Mouse (Mus musculus): ENCODE data around the gene Lama4. TPM values are rescaled to one million over a fixed set of nuclear protein-coding genes. Genes with fewer than 3 reads are reported as not detected.
A peak's percentile ranks its signal among the peaks of the same experiment; 100 is the strongest.

The Lama4 gene
- polyA plus RNA-seq, 1 experiment from 2014 or later: 142 TPM

DNA sequence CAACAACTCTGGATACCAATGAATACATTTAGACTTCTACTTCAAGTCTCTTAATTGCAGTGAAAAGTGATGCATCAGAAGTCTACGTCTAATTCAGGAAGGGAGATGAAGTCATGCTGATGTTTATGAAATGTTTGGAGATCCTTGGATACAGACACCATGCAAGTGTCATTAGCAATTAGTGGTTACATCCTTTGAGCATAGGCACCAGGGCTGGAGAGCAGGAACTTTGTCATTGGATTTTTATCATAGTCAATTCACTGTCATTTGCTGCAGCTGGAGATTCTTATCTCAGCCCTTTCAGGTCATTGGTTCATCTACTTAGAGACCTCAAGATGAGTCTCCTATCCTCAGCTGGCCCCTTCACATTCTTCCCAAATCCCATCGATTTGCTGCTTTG, 30.6 kb downstream of the Lama4 start:
- Histone ChIP-seq H3K9me3 (ENCODE audit: control insufficient read depth, low read length) (no peaks in the 10 kb centered on the region), H3K4me1 (ENCODE audit: control insufficient read depth in 2 of 2, insufficient read depth in 2 of 2, low read length in 2 of 2) (peaks cover 0 to 9% of the 10 kb centered on the region in 2 experiments; a peak in 2 of 4 replicates), H3K36me3 (ENCODE audit: control insufficient read depth, insufficient read depth, low read length) (peaks cover 17% of the 10 kb centered on the region), H3K4me2 (ENCODE audit: low read length) (no peak overlapping the region), H3K27me3 (ENCODE audit: control insufficient read depth, insufficient read depth, low read length) (no peaks in the 10 kb centered on the region), H3K9ac (ENCODE audit: low read length) (no peak overlapping the region), H3K27ac (replicated peaks in 1 of 2; ENCODE audit: control insufficient read depth in 1 of 2, insufficient read depth in 1 of 2, low read depth in 2 of 2, low read length in 2 of 2) (no peak overlapping the region), H3K4me3 (ENCODE audit: control insufficient read depth in 1 of 2, insufficient read depth in 1 of 2, low read depth in 1 of 2, low read length in 2 of 2) (no peak overlapping the region)
- no peak for ATAC-seq (ENCODE audit: insufficient number of reproducible peaks, insufficient read depth, low FRiP score, low read depth)
- 69% methylated on average over 2 of the region's 2 CpGs for WGBS

DNA sequence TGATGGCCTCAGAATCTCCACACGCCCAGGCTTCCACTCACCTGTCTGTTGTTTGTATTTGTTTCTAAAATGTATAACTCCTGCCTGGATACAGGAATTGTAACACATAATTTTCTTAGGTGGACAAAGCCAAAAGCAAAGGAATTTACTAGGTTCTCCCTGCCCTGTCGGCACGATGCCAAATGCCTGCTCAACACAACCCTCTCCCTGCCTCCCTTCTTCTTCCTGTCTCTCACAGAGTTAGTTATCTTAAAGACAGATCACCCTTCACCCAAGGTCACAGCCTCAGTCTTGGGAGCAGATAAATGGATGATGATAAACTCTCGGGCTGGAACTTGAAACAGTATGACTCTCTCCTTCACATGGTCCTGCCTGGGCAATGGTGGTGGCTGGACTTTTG, 35.6 kb downstream of the Lama4 start:
- H3K27ac ChIP-seq (replicated peaks in 1 of 2; ENCODE audit: control insufficient read depth in 1 of 2, insufficient read depth in 1 of 2, low read depth in 2 of 2, low read length in 2 of 2): no peak overlapping the region
- no peak for ATAC-seq (ENCODE audit: insufficient number of reproducible peaks, insufficient read depth, low FRiP score, low read depth)
- H3K4me2 ChIP-seq (ENCODE audit: low read length): no peak overlapping the region
- no peaks in the 10 kb centered on the region for H3K9me3 ChIP-seq (ENCODE audit: control insufficient read depth, low read length)
- 0 out of 4 replicates have a peak, but pooled peaks cover 0 to 7% of the 10 kb centered on the region in 2 experiments for H3K4me1 ChIP-seq (ENCODE audit: control insufficient read depth in 2 of 2, insufficient read depth in 2 of 2, low read length in 2 of 2)
- peaks cover 27% of the 10 kb centered on the region for H3K36me3 ChIP-seq (ENCODE audit: control insufficient read depth, insufficient read depth, low read length)
- WGBS: 61% methylated on average over 4 of the region's 4 CpGs
- no peak overlapping the region for H3K4me3 ChIP-seq (ENCODE audit: control insufficient read depth in 1 of 2, insufficient read depth in 1 of 2, low read depth in 1 of 2, low read length in 2 of 2)
- no peaks in the 10 kb centered on the region for H3K27me3 ChIP-seq (ENCODE audit: control insufficient read depth, insufficient read depth, low read length)
- H3K9ac ChIP-seq (ENCODE audit: low read length): no peak overlapping the region

DNA sequence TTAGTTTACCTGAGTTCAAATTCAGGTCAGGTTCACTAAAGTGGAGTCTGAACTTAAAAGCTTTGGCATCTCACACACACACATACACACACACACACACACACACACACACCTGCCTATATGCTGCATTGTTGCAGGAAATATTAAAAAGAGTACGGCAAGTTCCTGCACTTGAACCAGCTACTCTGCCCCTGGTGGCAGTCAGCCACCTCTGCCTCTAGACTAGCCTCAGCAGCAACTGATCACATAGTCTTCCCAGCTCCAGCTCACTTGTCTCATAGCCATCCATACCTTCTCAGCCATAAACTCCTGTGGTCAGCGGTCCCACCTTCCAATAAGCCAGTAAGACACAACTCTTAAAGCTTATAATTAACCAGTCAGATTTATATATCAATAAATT, 37.2 kb downstream of the Lama4 start:
- H3K27ac ChIP-seq (replicated peaks in 1 of 2; ENCODE audit: control insufficient read depth in 1 of 2, insufficient read depth in 1 of 2, low read depth in 2 of 2, low read length in 2 of 2): no peak overlapping the region
- H3K4me3 ChIP-seq (ENCODE audit: control insufficient read depth in 1 of 2, insufficient read depth in 1 of 2, low read depth in 1 of 2, low read length in 2 of 2): no peak overlapping the region
- no peaks in the 10 kb centered on the region for H3K9me3 ChIP-seq (ENCODE audit: control insufficient read depth, low read length)
- H3K9ac ChIP-seq (ENCODE audit: low read length): no peak overlapping the region
- peaks cover 41% of the 10 kb centered on the region for H3K36me3 ChIP-seq (ENCODE audit: control insufficient read depth, insufficient read depth, low read length)
- WGBS: 76% methylated on average over 2 of the region's 2 CpGs
- 0 out of 4 replicates have a peak, but pooled peaks cover 0 to 7% of the 10 kb centered on the region in 2 experiments for H3K4me1 ChIP-seq (ENCODE audit: control insufficient read depth in 2 of 2, insufficient read depth in 2 of 2, low read length in 2 of 2)
- no peak for ATAC-seq (ENCODE audit: insufficient number of reproducible peaks, insufficient read depth, low FRiP score, low read depth)
- no peaks in the 10 kb centered on the region for H3K27me3 ChIP-seq (ENCODE audit: control insufficient read depth, insufficient read depth, low read length)
- H3K4me2 ChIP-seq (ENCODE audit: low read length): no peak overlapping the region

DNA sequence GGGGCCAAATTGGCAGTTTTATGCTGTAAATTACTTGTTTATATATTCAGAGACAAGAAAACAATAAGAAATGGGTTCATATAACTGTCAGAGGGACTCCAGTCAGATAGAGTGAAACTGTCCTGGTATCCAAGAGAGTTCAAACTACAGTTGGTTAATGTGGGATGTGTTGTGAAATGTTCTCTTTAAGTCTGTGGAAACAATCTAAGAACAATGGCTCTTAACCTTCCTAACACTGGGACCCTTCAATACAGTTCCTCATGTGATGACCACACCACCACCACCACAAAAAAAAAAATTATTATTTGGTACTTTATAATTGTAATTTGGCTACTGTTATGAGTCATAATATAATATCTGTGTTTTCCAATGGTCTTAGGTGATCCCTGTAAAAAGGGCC, 38.2 kb downstream of the Lama4 start:
- H3K4me2 ChIP-seq (ENCODE audit: low read length): no peak overlapping the region
- no peak overlapping the region for H3K9ac ChIP-seq (ENCODE audit: low read length)
- no peak for ATAC-seq (ENCODE audit: insufficient number of reproducible peaks, insufficient read depth, low FRiP score, low read depth)
- H3K27me3 ChIP-seq (ENCODE audit: control insufficient read depth, insufficient read depth, low read length): no peaks in the 10 kb centered on the region
- no peak overlapping the region for H3K27ac ChIP-seq (replicated peaks in 1 of 2; ENCODE audit: control insufficient read depth in 1 of 2, insufficient read depth in 1 of 2, low read depth in 2 of 2, low read length in 2 of 2)
- H3K9me3 ChIP-seq (ENCODE audit: control insufficient read depth, low read length): no peaks in the 10 kb centered on the region
- H3K4me3 ChIP-seq (ENCODE audit: control insufficient read depth in 1 of 2, insufficient read depth in 1 of 2, low read depth in 1 of 2, low read length in 2 of 2): no peak overlapping the region
- H3K36me3 ChIP-seq (ENCODE audit: control insufficient read depth, insufficient read depth, low read length): peaks cover 50% of the 10 kb centered on the region
- H3K4me1 ChIP-seq (ENCODE audit: control insufficient read depth in 2 of 2, insufficient read depth in 2 of 2, low read length in 2 of 2): 0 out of 4 replicates have a peak, but pooled peaks cover 0 to 7% of the 10 kb centered on the region in 2 experiments

DNA sequence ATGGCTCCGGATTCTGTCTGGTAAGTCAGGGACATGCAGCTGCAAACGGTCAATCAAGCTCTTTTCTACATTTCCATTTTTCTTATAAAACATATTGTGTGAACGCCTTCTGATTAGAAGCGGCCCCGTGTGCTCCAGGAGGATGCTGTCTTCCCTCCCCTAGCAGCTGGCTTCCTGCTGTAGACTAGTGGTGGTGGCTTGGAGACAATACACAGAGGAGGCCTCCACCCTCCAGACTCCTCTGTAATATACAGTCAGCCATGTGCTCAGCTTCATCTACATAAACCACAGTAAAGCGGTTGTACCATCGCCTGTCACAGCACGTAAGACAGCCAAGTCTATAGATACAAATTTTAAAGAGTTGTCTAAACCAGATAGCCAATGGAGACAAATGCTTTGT, 40.2 kb downstream of the Lama4 start:
- Histone ChIP-seq H3K4me2 (ENCODE audit: low read length) (no peak overlapping the region), H3K9me3 (ENCODE audit: control insufficient read depth, low read length) (no peaks in the 10 kb centered on the region), H3K4me3 (ENCODE audit: control insufficient read depth in 1 of 2, insufficient read depth in 1 of 2, low read depth in 1 of 2, low read length in 2 of 2) (no peak overlapping the region), H3K9ac (ENCODE audit: low read length) (no peak overlapping the region), H3K4me1 (ENCODE audit: control insufficient read depth in 2 of 2, insufficient read depth in 2 of 2, low read length in 2 of 2) (0 out of 4 replicates have a peak, but pooled peaks cover 0 to 6% of the 10 kb centered on the region in 2 experiments), H3K27me3 (ENCODE audit: control insufficient read depth, insufficient read depth, low read length) (no peaks in the 10 kb centered on the region), H3K36me3 (ENCODE audit: control insufficient read depth, insufficient read depth, low read length) (peaks cover 63% of the 10 kb centered on the region), H3K27ac (replicated peaks in 1 of 2; ENCODE audit: control insufficient read depth in 1 of 2, insufficient read depth in 1 of 2, low read depth in 2 of 2, low read length in 2 of 2) (peak overlapping the region in 1 of 2 experiments; percentile 14; a peak in 1 of 4 replicates)
- ATAC-seq (ENCODE audit: insufficient number of reproducible peaks, insufficient read depth, low FRiP score, low read depth): no peak
- WGBS: 84% methylated on average over 8 of the region's 8 CpGs

DNA sequence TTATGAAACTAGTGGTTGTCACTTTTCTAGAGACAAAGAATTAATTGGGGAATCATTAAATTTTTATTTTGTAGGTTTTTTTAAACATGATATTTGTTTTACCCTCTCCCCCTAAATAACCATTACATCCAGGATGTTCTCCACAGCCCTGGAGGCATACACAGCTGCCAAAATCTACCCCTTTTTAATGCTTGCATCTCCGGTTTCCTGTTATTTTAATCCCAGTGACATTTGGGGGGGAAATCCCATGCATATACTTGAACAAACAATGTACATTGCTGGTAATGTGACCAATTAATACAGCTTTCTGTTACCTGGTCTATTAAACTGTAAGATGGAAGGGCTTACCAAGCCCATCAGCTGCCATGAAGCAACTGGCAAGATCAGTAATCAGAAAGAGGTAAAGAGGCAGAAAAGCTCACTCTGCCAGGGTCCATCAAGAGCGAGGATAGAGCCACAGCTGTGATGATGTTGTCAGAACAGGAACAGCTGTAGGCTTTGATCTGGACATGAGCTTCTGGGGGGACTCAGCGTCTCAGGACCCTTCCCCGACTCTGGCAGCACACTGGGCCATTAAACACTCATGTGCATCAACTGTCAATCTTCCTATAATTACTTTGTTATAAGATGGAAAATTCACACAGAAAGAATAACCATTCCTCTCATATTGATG, 41.3 kb downstream of the Lama4 start:
- Histone ChIP-seq H3K27ac (replicated peaks in 1 of 2; ENCODE audit: control insufficient read depth in 1 of 2, insufficient read depth in 1 of 2, low read depth in 2 of 2, low read length in 2 of 2) (no peak overlapping the region), H3K4me3 (ENCODE audit: control insufficient read depth in 1 of 2, insufficient read depth in 1 of 2, low read depth in 1 of 2, low read length in 2 of 2) (no peak overlapping the region), H3K9ac (ENCODE audit: low read length) (no peak overlapping the region), H3K4me2 (ENCODE audit: low read length) (no peak overlapping the region), H3K27me3 (ENCODE audit: control insufficient read depth, insufficient read depth, low read length) (no peaks in the 10 kb centered on the region), H3K36me3 (ENCODE audit: control insufficient read depth, insufficient read depth, low read length) (peaks cover 66% of the 10 kb centered on the region), H3K9me3 (ENCODE audit: control insufficient read depth, low read length) (no peaks in the 10 kb centered on the region), H3K4me1 (ENCODE audit: control insufficient read depth in 2 of 2, insufficient read depth in 2 of 2, low read length in 2 of 2) (0 out of 4 replicates have a peak, but pooled peaks cover 0 to 3% of the 10 kb centered on the region in 2 experiments)
- 87% methylated on average over 4 of the region's 4 CpGs for WGBS
- no peak for ATAC-seq (ENCODE audit: insufficient number of reproducible peaks, insufficient read depth, low FRiP score, low read depth)

DNA sequence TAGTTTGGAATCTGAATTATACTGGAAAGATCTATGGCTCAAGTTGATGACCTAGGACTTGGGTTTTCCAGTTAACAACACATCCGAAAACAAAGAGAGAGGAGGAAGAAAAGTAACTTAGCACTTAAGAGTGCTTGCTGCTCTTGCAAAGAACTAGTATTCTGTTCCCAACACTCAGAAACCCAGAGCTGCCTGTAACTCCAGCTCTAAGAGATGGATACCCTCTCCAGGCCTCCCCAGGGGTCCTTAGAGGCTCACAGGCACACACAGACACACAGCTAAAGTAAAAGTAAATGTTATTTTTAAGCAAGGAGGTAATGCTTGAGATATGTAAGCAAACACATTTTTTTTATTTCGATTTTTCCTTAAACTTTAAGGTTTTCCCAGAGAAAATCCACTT, 49.5 kb downstream of the Lama4 start:
- WGBS: 85% methylated on average over 2 of the region's 2 CpGs
- H3K36me3 ChIP-seq (ENCODE audit: control insufficient read depth, insufficient read depth, low read length): peaks cover 90% of the 10 kb centered on the region
- ATAC-seq (ENCODE audit: insufficient number of reproducible peaks, insufficient read depth, low FRiP score, low read depth): no peak
- no peak overlapping the region for H3K27ac ChIP-seq (replicated peaks in 1 of 2; ENCODE audit: control insufficient read depth in 1 of 2, insufficient read depth in 1 of 2, low read depth in 2 of 2, low read length in 2 of 2)
- H3K4me3 ChIP-seq (ENCODE audit: control insufficient read depth in 1 of 2, insufficient read depth in 1 of 2, low read depth in 1 of 2, low read length in 2 of 2): no peak overlapping the region
- no peaks in the 10 kb centered on the region for H3K27me3 ChIP-seq (ENCODE audit: control insufficient read depth, insufficient read depth, low read length)
- no peaks in the 10 kb centered on the region for H3K4me1 ChIP-seq (ENCODE audit: control insufficient read depth in 2 of 2, insufficient read depth in 2 of 2, low read length in 2 of 2)
- no peak overlapping the region for H3K4me2 ChIP-seq (ENCODE audit: low read length)
- H3K9ac ChIP-seq (ENCODE audit: low read length): no peak overlapping the region
- no peaks in the 10 kb centered on the region for H3K9me3 ChIP-seq (ENCODE audit: control insufficient read depth, low read length)

DNA sequence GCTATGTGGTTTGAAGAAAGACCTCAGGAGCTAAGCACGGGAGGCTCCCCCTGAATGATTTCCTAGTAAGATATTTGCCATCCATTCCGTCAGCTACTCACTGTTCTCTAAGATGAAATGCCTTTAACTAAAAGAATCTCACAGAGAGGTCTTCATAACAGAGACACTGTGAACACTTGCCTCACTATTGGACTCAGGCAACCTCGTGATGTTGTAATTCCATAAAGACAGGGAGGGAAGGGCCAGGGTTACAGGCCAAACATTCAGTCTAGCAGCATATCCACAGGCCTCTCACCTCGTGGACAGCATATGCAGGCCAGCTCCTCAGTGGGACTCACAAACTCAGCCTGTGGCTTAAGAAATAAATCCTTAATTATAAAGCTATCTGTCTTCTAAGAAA, 52.7 kb downstream of the Lama4 start:
- 80% methylated on average over 4 of the region's 4 CpGs for WGBS
- Histone ChIP-seq H3K9me3 (ENCODE audit: control insufficient read depth, low read length) (no peaks in the 10 kb centered on the region), H3K36me3 (ENCODE audit: control insufficient read depth, insufficient read depth, low read length) (peaks cover 83% of the 10 kb centered on the region), H3K4me1 (ENCODE audit: control insufficient read depth in 2 of 2, insufficient read depth in 2 of 2, low read length in 2 of 2) (no peaks in the 10 kb centered on the region), H3K27me3 (ENCODE audit: control insufficient read depth, insufficient read depth, low read length) (no peaks in the 10 kb centered on the region), H3K4me3 (ENCODE audit: control insufficient read depth in 1 of 2, insufficient read depth in 1 of 2, low read depth in 1 of 2, low read length in 2 of 2) (no peak overlapping the region), H3K9ac (ENCODE audit: low read length) (no peak overlapping the region), H3K4me2 (ENCODE audit: low read length) (no peak overlapping the region), H3K27ac (replicated peaks in 1 of 2; ENCODE audit: control insufficient read depth in 1 of 2, insufficient read depth in 1 of 2, low read depth in 2 of 2, low read length in 2 of 2) (no peak overlapping the region)
- ATAC-seq (ENCODE audit: insufficient number of reproducible peaks, insufficient read depth, low FRiP score, low read depth): no peak
